Mouse (Mus musculus) 3134 (cell line): ENCODE results near the gene Ngrn.
A peak's percentile ranks its signal among the peaks of the same experiment; 100 is the strongest.

ENCODE experiments used
- DNase-seq: peaks from one replicate; pipeline ENCODE4 v3.0.0-alpha.2; 2011; ENCODE audit warnings: low spot score; ENCODE audit not compliant: insufficient read length; ENCODE audit errors: extremely low read depth

Ngrn gene

DNA sequence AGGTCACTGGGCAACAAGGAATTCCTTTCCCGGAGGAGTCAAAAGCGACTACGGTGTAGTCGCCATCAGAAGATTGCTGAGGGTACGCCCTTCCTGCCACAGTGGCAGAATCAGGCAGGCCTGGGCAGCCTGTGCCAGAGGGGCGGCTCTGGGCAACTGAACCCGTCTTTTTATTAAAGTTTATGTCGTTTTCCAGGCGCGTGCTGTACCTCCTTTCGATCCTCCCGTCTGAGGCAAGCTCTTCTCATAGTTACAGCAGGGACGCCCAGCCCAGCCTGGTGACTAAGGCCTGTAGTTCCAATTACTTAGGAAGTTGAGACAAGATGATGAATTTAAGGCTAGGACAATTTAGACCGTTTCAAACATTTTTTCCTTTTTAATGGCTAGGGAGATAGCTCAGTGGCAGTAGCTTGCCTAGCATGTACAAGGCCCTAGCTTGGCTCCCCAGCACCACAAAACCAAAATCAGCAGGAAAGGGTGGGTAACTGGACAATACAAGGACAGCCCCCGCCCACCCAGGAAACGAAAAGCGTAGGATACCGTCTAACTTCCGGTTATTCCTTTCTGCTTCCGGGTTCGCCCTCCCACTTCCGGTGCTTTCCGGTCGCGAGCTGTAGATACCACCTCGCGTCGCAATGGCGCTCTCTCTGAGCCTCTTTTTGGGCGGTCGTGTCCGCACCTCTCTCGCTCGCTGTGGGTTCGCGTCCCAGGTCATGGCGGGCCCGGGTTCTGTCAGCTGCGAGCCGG lies at the start of gene Ngrn:
TSS of gene Ngrn (plus strand) at position 591 of the 747 bp plus-strand sequence.
- DNase-seq: peak; percentile 75

GRCm38 (mm10) chr7:80213604-80214003 lies 47.4 kb upstream of the Ngrn start:
- DNase-seq: no peak

GRCm38 (mm10) chr7:80214459-80214858 lies 46.6 kb upstream of the Ngrn start:
- no peak for DNase-seq

DNA sequence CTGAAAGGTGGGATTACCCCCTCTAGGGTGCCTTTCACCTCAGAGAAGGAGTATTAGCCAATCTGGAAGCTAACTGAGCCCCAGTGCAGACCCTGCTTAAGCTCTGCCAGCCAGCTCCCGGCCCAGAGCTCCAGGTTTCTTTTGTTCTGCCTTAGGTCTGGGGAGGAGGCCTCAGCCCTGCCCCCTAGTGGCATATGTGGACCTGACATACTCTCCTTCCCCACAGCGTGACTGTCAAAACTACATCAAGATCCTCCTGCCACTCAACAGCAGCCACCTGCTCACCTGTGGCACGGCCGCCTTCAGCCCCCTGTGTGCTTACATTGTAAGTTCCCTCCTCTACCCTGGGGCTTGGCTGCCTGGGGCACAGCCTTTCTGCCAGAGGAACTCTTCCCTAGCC lies 45.6 kb upstream of the Ngrn start:
- DNase-seq: peak; percentile 38

GRCm38 (mm10) chr7:80216566-80216965 lies 44.4 kb upstream of the Ngrn start:
- peak; percentile 57 for DNase-seq

DNA sequence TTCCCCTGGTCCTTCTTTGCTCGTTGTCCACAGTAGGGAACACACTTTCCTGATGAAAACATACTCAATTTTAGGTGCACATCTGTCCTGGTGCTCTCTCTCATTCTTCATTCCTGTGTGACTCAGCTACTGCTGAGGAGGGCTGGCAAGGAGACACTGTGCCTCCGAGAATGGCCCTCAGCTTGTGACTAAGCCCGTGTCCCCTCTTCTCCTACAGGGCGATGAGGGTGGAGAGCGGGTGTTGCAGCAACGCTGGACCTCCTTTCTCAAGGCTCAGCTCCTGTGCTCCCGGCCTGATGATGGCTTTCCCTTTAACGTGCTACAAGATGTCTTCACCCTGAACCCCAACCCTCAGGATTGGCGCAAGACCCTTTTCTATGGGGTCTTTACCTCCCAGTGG lies 42.3 kb upstream of the Ngrn start:
- no peak for DNase-seq

- DNase-seq: no peak
Measured at GRCm38 (mm10) chr7:80220237-80220797, 40.7 kb upstream of the Ngrn start.

DNA sequence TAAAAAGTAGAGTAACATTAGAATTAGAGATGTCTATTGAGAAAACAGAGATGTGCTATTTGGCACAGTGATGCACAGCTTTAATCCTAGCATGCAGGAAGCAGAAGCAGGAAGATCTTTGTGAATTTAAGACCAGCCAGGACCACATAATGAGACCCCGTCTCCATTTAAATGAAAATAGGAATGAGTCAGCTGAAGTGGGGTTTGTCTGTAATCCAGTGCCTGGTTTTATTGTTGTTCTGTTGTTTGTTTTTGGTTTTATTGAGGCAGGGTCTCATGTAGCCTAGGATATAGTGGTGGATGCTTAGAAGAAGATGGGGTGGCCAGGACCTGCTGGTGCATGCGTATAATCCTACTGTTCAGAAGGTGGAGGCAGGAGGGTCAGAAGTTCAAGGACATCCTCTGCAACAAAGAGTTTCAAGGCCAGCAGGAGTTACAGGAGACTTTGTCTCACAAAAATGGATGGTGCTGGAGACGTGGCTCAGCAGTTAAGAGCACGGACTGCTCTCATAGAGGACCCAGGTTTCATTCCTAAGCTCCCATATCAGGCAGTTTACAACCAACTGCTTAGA lies 39.8 kb upstream of the Ngrn start:
- no peak for DNase-seq

DNA sequence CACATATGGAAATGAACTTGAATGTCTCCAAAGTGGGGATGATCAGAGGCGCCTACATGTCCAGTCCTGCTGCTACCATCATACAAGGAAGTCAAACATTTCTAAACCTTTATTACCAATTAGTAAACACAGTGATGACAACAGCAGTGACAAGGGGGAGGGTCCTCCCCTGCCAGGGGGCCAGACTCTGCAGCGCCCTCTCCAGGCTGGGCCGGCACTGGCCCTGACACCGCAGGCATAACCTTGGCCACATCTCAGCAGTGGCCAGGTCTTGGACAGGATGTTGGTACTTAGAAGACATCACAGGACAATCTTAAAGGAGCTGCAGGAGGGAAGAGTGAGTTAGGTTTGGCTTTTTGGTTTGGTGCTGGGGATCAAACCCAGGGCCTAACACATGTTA lies 34.0 kb upstream of the Ngrn start:
- DNase-seq: peak; percentile 34

- no peak for DNase-seq
Measured at GRCm38 (mm10) chr7:80230196-80230595, 30.8 kb upstream of the Ngrn start.

DNA sequence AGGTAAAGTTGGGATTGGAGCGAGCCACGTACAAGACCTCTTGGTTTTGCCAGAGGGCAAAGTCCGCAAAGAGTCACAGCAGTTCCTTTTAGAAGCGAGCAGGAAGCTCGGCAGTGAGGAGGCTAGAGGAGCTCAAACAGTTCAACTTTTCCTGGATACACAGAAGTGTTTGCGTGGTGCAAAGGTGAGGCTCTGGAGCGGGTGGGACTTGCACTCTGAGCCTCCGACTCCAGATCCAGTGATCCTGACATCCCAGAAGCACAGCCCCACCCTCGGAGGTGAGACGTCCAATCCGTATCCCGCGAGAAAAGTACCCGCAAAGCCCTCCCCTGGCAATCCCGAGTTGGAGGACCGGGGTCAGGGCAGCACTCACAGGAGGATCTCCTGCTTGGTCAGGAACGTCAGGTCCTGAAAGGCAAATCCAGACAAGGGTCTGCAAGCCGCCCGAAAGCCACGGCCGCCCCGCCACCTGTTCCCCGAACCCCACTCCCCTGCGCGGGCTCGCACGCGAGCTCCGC lies 29.0 kb upstream of the Ngrn start:
- no peak for DNase-seq

DNA sequence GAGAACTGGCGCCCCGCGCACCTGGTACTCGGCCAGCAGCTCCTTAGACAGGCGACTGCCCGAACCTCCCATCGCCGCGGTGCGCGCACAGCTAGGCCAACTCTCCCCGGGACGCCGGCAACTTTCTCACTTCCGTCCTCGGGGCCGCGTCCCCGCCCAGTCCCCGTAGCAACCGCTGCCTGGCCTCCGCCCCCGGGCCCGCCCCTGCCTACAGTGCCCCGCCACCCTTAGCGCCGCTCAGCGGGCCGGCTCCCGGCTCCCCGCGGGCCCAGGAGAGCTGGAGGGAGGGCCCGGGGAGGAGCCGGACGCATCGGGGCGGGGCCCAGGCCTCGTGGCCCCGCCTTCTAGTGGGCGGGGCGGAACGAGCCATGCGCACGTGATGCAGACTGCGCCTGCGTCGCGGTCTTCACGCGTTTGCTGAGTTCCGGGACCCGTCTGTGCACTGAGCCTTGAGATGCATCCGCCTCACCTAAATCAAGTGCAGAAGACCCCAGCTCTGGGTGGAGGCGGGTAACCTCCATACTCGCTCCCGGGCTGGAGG lies 28.5 kb upstream of the Ngrn start, which contains the start of the genes Cib1 and Gdpgp1:
TSS of gene Cib1 (minus strand) at position 325 of the 541 bp plus-strand sequence.
TSS of gene Gdpgp1 (plus strand) at position 377 of the 541 bp plus-strand sequence.
- peak; percentile 97 for DNase-seq

GRCm38 (mm10) chr7:80233799-80234198 lies 27.2 kb upstream of the Ngrn start:
- DNase-seq: no peak

- DNase-seq: no peak
Measured at GRCm38 (mm10) chr7:80238542-80238941, 22.5 kb upstream of the Ngrn start.

GRCm38 (mm10) chr7:80241661-80242060 lies 19.4 kb upstream of the Ngrn start:
- no peak for DNase-seq

DNA sequence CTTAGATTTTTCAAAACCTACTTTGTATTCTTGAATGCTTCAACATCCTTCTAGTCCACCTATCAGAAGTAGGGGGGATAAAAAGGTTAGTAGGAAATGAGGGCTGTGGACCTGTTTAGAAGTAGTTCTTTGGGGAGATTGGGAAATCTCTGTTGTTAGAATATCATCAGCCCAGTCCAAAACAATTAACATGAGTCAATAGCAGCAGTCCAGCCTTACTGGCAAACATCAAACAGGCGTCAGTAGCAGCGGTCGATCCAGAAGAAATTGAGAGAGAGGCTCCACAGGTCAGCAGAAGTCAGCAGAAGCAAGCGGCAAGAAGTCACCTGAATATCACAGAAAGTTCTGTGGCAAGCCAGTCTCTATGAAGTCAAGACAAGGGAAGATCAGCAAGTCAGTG lies 16.2 kb upstream of the Ngrn start:
- no peak for DNase-seq

GRCm38 (mm10) chr7:80246148-80246721 lies 14.8 kb upstream of the Ngrn start, which contains the start of gene Ttll13:
Gene Ttll13, plus strand, starts transcription at chr7:80246376.
- peak; percentile 98 for DNase-seq

DNA sequence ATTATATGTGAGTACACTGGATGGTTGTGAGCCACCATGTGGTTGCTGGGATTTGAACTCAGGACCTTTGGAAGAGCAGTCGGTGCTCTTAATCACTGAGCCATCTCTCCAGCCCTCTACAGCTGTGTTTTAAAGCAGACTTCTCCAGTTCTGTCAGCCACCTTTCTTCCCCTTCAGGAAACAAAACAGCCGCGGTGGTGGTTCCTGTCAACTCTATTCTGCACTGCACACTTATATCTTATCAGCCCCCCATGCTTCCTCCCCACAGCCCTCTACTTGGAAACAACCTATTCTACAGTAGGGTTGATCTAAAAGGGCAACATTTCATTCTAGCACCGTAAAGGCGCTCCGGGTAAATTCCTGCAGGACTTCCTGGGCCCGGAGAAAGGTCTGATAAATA lies 14.2 kb upstream of the Ngrn start:
- no peak for DNase-seq

DNA sequence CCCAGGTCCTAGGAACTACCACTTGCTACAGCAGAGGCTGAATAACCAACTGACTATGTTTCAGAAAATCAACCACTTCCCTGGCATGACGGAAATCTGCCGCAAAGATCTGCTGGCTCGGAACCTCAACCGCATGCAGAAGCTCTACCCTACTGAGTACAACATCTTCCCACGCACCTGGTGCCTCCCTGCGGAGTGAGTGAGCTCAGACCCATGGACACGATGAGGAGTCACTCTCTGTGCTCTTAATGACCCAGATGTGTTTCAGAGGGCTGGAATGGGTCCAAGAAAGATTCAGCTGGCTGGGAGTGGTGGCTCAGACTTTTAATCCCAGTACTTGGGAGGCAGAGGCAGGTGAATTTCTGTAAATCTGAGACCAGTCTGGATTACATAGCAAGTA lies 8.6 kb upstream of the Ngrn start:
- DNase-seq: no peak

DNA sequence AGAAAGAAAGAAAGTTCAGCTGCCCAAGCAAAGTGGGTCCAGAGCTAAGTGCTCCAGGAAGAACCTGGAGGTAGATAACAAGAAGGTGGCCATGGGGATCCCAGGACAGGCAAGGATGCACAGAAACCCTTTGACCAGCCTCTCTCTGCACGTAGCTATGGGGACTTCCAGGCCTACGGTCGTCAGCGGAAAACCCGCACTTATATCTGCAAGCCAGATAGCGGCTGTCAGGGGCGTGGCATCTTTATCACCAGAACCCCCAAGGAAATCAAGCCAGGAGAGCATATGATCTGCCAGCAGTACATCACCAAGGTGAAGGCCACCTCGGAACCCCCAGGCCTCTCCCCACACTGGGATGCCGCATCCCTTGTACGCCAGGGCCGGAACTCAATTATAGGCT lies 8.1 kb upstream of the Ngrn start:
- DNase-seq: no peak

DNA sequence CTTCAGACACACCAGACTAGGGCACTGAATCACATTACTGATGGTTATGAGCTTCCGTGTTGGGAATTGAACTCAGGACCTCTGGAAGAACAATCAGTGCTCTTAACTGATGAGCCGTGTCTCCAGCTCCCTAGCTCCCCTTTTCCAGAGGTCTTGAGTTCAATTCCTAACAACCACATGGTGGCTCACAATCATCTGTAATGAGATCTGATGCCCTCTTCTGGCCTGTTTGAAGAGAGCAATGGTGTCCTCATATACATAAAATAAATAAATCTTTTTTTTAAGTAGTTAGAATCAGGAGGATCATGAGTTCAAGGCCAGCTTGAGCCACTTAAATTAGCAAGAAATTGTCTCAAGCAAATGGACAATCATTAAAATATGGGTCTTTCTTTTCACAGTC lies 5.0 kb upstream of the Ngrn start:
- DNase-seq: no peak
